Mouse (Mus musculus): Measurements from ENCODE around the gene Stam2. TPM values are rescaled to one million over a fixed set of nuclear protein-coding genes. Genes with fewer than 3 reads are reported as not detected.

Stam2 gene
- polyA plus RNA-seq, 1 experiment from 2014 or later = 41.1 TPM

DNA sequence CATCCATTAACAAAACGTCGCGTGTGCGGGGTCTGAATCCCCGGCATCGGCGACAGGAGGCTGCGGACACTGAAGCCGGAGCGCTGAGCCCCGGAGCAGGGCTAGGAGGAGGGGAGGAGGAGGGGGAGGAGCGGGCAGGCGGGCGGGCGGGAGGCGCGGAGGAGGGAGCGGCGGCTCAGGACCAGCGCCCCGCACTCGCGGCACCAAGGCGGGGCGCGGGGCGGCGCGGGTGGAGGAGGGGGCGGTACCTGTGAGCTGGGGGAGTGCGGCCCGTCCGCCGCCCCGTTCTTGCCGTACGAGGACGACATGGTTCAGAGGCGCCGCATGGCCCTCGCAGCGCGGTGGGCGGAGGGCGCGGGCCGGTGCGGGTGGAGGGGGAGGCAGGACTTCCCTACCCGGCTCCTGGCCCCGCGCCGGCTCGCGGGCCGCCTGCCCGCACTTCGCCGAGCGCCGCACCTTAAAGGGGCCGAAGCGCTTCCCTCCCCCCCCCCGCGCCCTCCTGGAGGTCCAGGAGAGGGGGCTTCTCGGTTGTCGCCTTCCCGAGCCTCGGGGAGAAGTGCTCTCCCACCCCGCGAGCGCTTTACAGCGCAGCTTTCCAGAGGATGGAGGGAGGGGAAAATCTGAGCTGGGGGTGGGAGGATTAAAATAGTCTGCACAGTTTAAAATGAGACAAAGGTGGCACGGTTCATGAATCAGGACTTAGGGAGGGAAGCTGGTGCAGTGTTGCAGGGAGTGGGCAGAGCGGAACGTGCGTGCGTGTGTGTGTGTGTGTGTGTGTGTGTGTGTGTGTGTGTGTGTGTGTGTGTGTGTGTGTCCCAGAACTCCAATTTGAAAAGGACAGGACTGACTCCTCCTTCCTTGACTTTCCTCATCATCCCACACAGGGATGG, 65.8 kb downstream of the Stam2 start, which contains the start of gene Cacnb4:
Gene Cacnb4 (minus strand): TSS at position 809 of the 890 bp plus-strand sequence.
- Histone ChIP-seq H3K4me3 (peak within 1 kb of the TSS; percentile 78), H3K36me3 (no peaks in the 10 kb centered on the region), H3K9me3 (no peaks in the 10 kb centered on the region), H3K27me3 (peaks cover 48% of the 10 kb centered on the region), H3K9ac (replicated peaks) (peak within 1 kb of the TSS; percentile 71), H3K27ac (replicated peaks) (0 out of 2 replicates have a peak within 1 kb of the TSS, but pooled peaks have one; percentile 42), H3K4me2 (replicated peaks) (peak within 1 kb of the TSS; percentile 94), H3K4me1 (peaks cover 11% of the 10 kb centered on the region)
- ATAC-seq (ENCODE audit: low FRiP score, low read depth) = peak; percentile 90
- WGBS = 1% methylated on average over 39 of the region's 77 CpGs

DNA sequence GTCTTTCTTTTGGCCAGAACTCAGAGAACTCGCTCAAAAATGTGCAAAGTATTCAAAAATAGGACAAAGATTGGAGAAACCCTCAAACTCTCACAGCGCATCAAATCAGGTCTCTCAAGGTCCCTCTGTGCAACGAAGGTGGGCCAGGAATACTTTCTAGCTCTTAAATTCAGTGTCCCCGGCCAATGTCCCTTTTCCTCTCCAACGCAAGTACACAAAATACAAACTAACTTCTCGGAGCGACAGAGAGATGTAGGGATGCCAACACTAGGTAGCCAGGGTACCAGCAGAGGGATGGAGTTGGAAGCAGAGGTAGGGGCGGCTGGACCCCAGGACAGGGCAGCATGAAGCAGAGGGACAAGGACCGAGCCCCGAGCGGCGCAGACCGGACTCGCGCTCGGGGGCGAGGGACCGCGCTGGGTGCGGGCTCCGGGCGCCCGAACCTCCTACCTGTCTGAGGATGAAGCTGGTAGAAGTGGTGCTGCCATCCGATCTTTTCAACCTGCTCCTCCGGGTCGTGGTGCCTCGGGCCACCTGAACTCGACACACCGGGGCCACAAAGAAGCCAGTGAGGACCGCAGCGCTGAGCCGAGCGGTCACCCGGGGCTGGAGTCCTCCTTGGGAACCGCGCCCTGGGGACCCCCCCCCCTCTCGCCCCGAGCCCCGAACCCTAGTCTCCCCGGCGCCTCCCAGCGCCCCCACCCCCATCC, 66.6 kb downstream of the Stam2 start:
- Histone ChIP-seq H3K9ac (replicated peaks) (peak overlapping the region; percentile 71), H3K4me1 (peaks cover 11% of the 10 kb centered on the region), H3K27ac (replicated peaks) (no peak overlapping the region), H3K27me3 (peaks cover 48% of the 10 kb centered on the region), H3K9me3 (no peaks in the 10 kb centered on the region), H3K4me2 (replicated peaks) (peak overlapping the region; percentile 94), H3K4me3 (peak overlapping the region; percentile 78), H3K36me3 (no peaks in the 10 kb centered on the region)
- ATAC-seq (ENCODE audit: low FRiP score, low read depth) = peak; percentile 47
- under 1% methylated on average over 42 of the region's 42 CpGs for WGBS

DNA sequence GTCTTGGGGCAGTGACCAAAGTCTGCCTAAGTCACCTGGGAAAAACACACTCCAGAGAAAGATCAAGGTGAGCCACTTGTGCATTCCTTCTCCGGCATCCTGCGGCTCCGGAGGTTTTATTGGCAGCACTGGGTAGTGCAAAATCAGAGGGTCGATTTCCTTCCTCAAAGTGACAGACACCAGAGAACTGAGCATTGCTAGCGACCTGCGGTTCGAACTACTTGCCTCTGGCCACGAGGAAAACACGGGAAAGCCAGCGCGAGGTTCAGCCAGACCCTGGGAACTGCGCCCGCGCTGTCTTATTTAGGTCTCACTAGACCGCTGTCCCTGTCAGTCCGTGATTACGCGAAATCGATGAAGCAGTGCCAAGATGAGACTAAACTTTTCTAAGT, 67.2 kb downstream of the Stam2 start:
- peaks cover 48% of the 10 kb centered on the region for H3K27me3 ChIP-seq
- H3K4me3 ChIP-seq = peak overlapping the region; percentile 78
- under 1% methylated on average over 19 of the region's 19 CpGs for WGBS
- H3K9me3 ChIP-seq = no peaks in the 10 kb centered on the region
- peak overlapping the region; percentile 94 for H3K4me2 ChIP-seq (replicated peaks)
- no peak for ATAC-seq (ENCODE audit: low FRiP score, low read depth)
- peaks cover 11% of the 10 kb centered on the region for H3K4me1 ChIP-seq
- no peak overlapping the region for H3K27ac ChIP-seq (replicated peaks)
- H3K36me3 ChIP-seq = no peaks in the 10 kb centered on the region
- H3K9ac ChIP-seq (replicated peaks) = no peak overlapping the region

DNA sequence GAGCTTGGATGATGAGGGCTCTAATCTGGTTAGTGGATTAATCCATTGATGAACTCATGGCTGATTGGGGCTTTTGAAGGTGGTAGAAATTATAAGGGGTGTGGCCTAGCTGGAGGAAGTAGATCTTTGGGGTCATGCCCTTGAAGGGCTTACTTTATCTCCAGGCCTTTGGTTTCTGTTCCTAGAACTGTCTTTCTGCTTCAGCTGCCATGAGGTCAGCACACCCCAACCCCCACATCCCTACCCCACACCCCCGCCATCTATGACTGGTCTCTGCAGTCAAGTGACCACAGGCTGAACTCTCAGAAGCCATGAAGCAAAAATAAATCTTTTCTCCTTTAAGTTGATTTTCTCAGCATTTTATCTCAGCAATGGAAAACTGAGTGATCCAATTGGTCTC, 68.9 kb downstream of the Stam2 start:
- Histone ChIP-seq H3K4me1 (peaks cover 11% of the 10 kb centered on the region), H3K9ac (replicated peaks) (no peak overlapping the region), H3K27me3 (peaks cover 40% of the 10 kb centered on the region), H3K9me3 (no peaks in the 10 kb centered on the region), H3K4me3 (no peak overlapping the region), H3K36me3 (no peaks in the 10 kb centered on the region), H3K4me2 (replicated peaks) (no peak overlapping the region), H3K27ac (replicated peaks) (no peak overlapping the region)
- ATAC-seq (ENCODE audit: low FRiP score, low read depth) = no peak
- WGBS = 59% methylated on average over 1 of the region's 1 CpGs

DNA sequence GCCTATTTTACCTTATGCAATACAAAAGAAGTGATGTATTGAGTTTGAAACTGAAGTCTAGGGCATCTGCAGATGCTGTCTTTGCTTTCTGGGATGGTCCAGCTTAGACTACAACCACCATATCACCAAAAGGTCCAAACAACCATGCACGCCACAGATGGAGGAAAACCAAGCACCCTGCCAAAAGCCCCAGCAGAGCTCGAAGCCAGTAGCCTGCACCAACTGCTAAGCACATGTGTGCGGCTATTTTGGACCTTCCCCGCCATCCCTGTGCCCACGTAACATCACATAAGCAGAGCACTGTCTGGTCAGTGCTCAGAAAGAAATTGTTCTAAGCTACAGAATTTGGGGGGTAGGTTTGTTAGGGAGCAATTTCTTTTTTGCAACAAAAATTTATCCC, 71.3 kb downstream of the Stam2 start:
- no peaks in the 10 kb centered on the region for H3K9me3 ChIP-seq
- ATAC-seq (ENCODE audit: low FRiP score, low read depth) = no peak
- no peak overlapping the region for H3K4me3 ChIP-seq
- H3K4me2 ChIP-seq (replicated peaks) = no peak overlapping the region
- peaks cover 31% of the 10 kb centered on the region for H3K27me3 ChIP-seq
- WGBS = 87% methylated on average over 5 of the region's 5 CpGs
- H3K36me3 ChIP-seq = no peaks in the 10 kb centered on the region
- H3K9ac ChIP-seq (replicated peaks) = no peak overlapping the region
- peaks cover 11% of the 10 kb centered on the region for H3K4me1 ChIP-seq
- no peak overlapping the region for H3K27ac ChIP-seq (replicated peaks)

DNA sequence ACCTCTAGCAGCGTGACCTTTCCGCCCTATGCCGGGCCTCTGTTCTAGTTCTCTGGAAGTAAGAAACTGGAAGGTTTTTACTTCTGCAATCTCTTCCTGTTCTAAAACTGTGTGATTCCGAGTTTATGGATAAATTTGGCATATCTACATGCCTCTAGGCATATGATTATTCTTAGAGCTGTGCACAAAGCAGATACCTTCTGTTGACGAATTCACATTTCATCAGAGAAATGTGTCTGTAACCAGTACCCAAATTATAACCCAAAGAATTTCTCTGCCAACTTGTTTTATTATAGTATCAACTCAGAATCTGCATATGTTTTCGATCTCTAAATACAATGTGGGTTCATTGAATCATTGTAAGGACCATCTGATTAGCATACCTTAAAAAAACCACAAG, 73.6 kb downstream of the Stam2 start:
- WGBS = 93% methylated on average over 6 of the region's 6 CpGs
- H3K9ac ChIP-seq (replicated peaks) = no peak overlapping the region
- H3K4me1 ChIP-seq = no peaks in the 10 kb centered on the region
- H3K4me3 ChIP-seq = no peak overlapping the region
- H3K4me2 ChIP-seq (replicated peaks) = no peak overlapping the region
- ATAC-seq (ENCODE audit: low FRiP score, low read depth) = no peak
- no peak overlapping the region for H3K27ac ChIP-seq (replicated peaks)
- no peaks in the 10 kb centered on the region for H3K36me3 ChIP-seq
- H3K9me3 ChIP-seq = no peaks in the 10 kb centered on the region
- H3K27me3 ChIP-seq = peaks cover 18% of the 10 kb centered on the region

DNA sequence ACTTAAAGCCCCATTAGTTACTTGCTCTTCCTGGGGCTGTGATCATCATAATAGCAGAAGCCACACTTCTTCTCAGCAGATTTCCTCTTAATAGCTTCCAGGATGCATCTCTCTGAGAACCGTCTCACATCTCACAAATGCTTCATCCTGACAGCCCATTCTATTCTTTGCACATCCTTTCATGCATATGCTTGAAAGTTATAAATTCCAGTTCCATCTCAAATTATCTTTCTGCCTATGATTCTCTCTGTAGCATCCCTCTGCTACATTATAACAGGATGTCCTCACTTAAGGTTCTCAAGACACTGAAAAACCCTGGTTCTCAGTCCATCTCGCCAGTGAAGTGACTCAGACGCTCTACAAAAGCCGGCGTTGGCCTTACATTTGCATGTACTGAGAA, 85.4 kb downstream of the Stam2 start:
- no peak overlapping the region for H3K4me3 ChIP-seq
- ATAC-seq (ENCODE audit: low FRiP score, low read depth) = no peak
- H3K36me3 ChIP-seq = no peaks in the 10 kb centered on the region
- H3K4me1 ChIP-seq = no peaks in the 10 kb centered on the region
- no peak overlapping the region for H3K9ac ChIP-seq (replicated peaks)
- WGBS = 93% methylated on average over 5 of the region's 5 CpGs
- no peak overlapping the region for H3K27ac ChIP-seq (replicated peaks)
- H3K4me2 ChIP-seq (replicated peaks) = no peak overlapping the region
- no peaks in the 10 kb centered on the region for H3K9me3 ChIP-seq
- H3K27me3 ChIP-seq = no peaks in the 10 kb centered on the region

DNA sequence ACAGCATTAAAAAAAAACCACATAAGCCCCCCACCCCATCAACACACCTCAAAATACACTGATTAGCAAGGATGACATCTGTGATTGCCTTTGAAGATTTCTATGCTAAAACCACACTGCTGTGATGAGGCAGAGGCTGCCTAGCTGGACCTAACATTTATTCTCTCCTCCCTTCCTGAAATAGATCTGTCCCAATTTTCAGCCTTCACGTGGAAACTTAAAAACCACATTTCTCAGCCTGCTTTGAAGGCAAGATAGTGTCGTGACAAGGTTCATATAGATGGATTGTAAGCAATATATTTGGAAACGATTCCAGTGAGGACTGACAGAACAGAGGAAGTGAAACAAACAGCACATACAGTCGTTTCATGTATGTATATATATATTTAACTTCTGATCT, 87.5 kb downstream of the Stam2 start:
- Histone ChIP-seq H3K9me3 (no peaks in the 10 kb centered on the region), H3K4me3 (no peak overlapping the region), H3K4me2 (replicated peaks) (no peak overlapping the region), H3K4me1 (no peaks in the 10 kb centered on the region), H3K27ac (replicated peaks) (no peak overlapping the region), H3K9ac (replicated peaks) (no peak overlapping the region), H3K27me3 (no peaks in the 10 kb centered on the region), H3K36me3 (no peaks in the 10 kb centered on the region)
- WGBS = 82% methylated on average over 4 of the region's 4 CpGs
- ATAC-seq (ENCODE audit: low FRiP score, low read depth) = no peak

DNA sequence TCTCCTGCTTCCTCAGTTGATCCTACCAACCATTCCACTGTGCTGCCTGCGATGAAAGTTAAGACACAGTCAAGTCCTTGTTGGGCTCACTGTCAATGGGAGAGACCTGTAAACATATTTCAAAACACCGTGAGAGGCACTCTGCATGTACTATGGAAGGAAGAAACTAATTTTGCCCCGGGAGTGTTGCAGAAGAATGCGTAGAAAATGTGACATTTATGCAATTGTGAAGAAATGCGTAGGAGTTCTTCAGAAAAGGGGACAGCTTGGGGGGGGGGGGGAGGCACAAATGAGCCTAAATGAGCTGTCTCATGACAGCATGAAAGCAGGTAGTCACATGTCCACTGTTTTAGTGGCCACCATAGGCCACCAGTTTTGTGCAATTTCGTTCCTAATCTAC, 90.5 kb downstream of the Stam2 start:
- no peaks in the 10 kb centered on the region for H3K36me3 ChIP-seq
- no peaks in the 10 kb centered on the region for H3K27me3 ChIP-seq
- H3K27ac ChIP-seq (replicated peaks) = no peak overlapping the region
- no peaks in the 10 kb centered on the region for H3K9me3 ChIP-seq
- H3K4me1 ChIP-seq = no peaks in the 10 kb centered on the region
- H3K9ac ChIP-seq (replicated peaks) = no peak overlapping the region
- no peak for ATAC-seq (ENCODE audit: low FRiP score, low read depth)
- WGBS = 89% methylated on average over 6 of the region's 6 CpGs
- no peak overlapping the region for H3K4me3 ChIP-seq
- H3K4me2 ChIP-seq (replicated peaks) = no peak overlapping the region

DNA sequence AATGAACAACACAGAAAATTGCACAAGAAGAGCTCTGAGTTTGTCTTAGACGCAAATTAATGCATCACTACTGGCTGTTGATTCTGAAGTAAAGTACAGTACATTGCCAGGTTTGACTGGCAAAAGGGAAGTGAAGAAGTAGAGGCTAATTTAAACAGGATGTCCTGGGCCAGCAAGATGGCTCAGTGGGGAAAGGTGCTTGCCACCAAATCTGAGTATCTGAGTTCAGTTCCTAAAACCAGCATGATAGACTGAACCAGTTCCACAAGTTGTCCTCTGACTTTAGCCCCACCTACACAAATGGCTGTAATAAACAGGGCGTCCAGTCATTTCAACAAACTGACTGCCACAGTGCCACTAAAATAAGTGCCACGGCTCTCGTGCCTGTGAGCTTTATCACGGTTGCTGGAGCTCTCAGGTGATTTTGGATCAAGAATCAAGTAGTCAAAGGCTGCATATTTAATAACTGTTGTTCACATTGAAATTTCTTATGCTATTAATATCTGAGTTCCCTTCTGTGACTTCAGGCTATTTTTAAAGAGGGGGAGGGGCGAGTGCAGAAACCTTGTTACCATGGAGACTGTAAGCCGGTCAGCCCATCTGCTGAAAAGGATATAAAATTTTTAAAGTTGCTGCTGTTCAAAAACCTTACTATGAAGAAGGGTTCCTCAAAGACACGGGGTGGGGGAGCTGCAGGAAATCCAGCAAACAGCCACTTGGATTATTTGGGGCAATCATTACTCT, 94.7 kb downstream of the Stam2 start:
- 79% methylated on average over 8 of the region's 8 CpGs for WGBS
- H3K4me3 ChIP-seq = no peak overlapping the region
- no peak overlapping the region for H3K4me2 ChIP-seq (replicated peaks)
- no peaks in the 10 kb centered on the region for H3K4me1 ChIP-seq
- H3K9ac ChIP-seq (replicated peaks) = no peak overlapping the region
- no peaks in the 10 kb centered on the region for H3K9me3 ChIP-seq
- H3K27ac ChIP-seq (replicated peaks) = no peak overlapping the region
- no peaks in the 10 kb centered on the region for H3K36me3 ChIP-seq
- no peaks in the 10 kb centered on the region for H3K27me3 ChIP-seq
- ATAC-seq (ENCODE audit: low FRiP score, low read depth) = no peak

DNA sequence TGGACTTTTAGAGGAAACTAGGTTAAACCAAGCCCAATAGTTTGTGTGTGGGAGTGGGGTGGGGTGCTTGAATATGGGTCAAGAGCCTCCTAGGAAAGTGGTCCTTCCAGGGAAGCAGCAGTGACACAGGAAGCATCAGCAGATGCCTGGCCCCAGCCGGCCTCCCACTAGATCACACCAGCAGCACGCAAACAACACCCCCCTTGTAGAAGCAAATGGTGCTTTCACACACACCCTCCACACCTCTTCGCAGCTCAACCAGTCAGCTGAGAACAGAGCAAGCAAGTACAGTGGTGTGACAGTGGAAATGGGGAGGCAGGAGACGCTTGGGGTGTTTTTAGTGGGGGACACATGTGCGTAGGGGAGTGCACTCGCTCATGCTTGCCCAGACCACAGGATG, 98.4 kb downstream of the Stam2 start:
- no peaks in the 10 kb centered on the region for H3K36me3 ChIP-seq
- no peaks in the 10 kb centered on the region for H3K9me3 ChIP-seq
- no peak for ATAC-seq (ENCODE audit: low FRiP score, low read depth)
- 87% methylated on average over 6 of the region's 6 CpGs for WGBS
- no peaks in the 10 kb centered on the region for H3K4me1 ChIP-seq
- H3K4me2 ChIP-seq (replicated peaks) = no peak overlapping the region
- H3K9ac ChIP-seq (replicated peaks) = no peak overlapping the region
- H3K27ac ChIP-seq (replicated peaks) = no peak overlapping the region
- H3K4me3 ChIP-seq = no peak overlapping the region
- H3K27me3 ChIP-seq = no peaks in the 10 kb centered on the region
